Mouse (Mus musculus) kidney, adult 9 months (tissue): ENCODE data around the gene Faf1.

ENCODE experiments used
- DNase-seq: peaks from one replicate; pipeline ENCODE4 v3.0.0; 2022

Gene Faf1

GRCm38 (mm10) chr4:109936557-109936956 lies 260.2 kb downstream of the Faf1 start:
- no peak for DNase-seq

- DNase-seq = no peak
Observed at GRCm38 (mm10) chr4:109939291-109939690, 262.9 kb downstream of the Faf1 start.

GRCm38 (mm10) chr4:109945554-109945953 lies 269.2 kb downstream of the Faf1 start:
- no peak for DNase-seq

DNA sequence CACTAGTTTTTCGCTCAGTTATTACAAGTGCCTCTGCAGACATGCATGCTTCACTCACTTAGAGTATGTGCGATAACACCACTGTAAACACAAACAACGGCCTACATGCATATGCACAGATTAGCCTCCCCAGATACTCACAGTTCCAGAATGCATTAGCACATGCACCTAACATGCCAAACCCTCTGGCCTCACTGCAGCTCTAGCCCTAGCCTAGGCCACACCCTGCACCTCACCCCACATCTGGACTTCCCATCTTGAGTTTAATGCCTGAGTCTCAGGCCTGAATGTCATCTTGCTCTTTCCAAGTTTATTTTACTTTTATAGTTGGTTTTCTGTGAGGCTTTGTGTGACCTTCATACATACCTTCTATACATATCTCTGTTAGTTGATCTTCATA lies 272.9 kb downstream of the Faf1 start:
- DNase-seq = no peak

GRCm38 (mm10) chr4:109953509-109953908 lies 277.1 kb downstream of the Faf1 start:
- DNase-seq = no peak

DNA sequence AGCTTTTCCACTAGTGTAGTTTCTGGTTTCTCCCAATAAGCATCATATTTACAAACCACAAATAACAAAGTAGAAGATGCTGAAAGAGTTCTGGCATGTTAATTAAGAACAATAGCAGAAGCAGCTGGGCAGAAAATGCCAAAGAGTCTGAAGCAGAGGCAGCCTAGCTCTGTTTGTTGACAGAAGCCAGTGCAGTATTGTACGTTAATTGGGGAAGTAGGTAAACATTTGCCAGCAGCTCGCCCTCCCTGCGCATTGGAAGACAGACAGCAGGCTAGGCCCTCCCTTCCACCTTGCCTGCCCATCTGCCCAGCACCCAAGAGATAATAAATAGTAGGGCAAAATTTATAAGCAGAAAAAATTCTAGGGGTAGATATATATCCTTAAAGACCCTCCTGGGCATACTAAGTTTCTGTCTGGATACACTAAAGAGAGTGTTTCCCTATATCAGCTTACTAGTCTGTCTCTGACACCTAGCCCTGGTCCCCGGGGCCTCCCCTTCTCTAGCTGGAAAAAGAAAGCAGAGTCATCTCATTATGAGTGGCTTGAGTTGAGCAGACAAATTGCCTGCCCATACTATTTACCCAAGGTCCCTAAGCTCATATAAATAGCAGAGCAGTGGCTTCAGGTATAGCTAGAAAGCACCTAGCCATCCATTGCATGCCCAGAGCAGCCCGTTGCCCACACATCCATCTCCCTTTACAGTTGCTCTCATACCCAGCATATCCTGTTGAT lies 284.0 kb downstream of the Faf1 start:
- DNase-seq = no peak

GRCm38 (mm10) chr4:109963570-109964279 lies 287.3 kb downstream of the Faf1 start:
- DNase-seq = no peak

DNA sequence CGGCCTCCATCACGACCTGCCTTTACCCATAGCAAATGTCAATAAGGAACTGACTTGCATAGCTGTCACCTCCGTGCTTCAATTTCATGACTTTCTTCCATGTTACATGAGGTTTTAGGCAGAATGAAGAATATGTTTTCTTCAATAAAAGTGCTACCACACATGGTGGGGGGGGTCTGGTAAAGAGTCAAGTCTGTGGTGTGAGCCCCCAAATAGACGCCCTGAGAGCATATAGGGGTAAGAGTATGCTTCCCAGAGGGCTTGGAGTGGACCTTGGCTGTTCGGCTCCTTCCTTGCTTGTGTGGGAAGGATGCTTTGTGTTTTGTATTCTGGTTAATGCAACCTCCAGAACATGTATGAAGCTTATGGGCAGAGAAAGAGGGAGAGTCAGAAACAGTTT lies 293.2 kb downstream of the Faf1 start:
- no peak for DNase-seq

DNA sequence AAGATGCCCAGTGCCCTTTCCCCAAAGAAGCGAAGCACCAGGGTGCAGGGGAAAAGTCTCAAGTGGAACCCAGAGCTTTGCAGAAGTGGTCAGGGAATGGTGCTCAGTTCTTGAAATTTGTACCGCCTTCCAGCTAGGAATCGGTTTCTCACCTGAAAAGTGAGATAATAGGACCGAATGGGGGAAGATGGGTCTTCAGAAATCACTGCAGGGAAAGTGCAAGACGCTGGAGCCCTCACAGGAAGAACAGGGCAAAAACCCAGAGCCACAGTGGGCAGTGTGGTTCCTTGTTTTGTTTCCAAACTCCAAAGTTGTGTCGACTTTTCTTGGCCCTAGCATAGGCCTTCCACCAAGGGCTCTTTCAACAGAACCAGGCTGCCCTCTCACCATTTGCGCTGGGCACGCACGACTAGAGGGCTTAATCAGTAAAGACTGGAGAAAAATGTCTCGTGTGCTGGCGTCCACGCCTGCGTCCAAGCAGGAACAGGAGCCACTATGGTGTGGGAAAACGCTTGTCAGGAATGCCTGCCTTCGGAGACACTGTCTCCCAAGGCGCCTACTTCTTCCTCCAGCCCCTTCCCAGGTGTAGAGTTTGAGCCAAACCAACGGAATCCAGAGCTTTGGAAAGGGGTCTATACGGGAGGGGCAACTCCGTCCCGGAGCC lies 297.7 kb downstream of the Faf1 start:
- DNase-seq = no peak

DNA sequence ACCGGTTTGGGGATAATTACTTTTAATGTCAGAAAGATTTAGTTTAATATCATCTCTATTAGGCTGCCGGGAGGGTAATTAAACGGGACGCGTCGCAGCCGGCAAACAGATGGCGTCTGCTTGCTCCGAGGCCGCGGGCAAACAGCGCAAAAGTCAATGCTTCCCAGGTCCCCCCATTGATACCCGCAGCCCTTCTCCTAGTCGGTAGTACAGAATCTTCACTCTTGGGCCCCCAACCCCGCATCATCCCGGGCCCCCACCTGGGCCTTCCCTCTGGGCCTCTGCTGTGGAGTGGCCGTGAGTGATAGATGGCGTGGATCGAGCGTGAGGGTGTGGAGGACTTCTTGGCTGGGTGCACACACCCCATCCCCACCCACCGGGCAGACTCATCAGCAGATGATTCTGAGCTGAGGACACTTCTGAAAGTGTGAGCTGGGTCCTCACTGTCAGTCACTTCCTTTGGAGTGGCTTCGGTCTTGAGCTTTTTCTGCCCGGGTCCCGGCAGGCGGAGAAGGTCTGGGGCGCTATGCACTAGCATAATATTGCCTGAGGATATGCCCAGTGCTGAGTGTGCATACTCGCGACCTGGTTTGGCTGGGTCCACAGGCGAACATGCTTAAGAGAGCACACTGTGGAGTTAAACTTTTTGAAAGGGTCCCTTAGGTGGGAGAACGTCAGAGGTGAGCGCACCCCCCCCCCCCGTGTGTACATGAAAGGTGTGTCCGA lies 298.4 kb downstream of the Faf1 start:
- no peak for DNase-seq

DNA sequence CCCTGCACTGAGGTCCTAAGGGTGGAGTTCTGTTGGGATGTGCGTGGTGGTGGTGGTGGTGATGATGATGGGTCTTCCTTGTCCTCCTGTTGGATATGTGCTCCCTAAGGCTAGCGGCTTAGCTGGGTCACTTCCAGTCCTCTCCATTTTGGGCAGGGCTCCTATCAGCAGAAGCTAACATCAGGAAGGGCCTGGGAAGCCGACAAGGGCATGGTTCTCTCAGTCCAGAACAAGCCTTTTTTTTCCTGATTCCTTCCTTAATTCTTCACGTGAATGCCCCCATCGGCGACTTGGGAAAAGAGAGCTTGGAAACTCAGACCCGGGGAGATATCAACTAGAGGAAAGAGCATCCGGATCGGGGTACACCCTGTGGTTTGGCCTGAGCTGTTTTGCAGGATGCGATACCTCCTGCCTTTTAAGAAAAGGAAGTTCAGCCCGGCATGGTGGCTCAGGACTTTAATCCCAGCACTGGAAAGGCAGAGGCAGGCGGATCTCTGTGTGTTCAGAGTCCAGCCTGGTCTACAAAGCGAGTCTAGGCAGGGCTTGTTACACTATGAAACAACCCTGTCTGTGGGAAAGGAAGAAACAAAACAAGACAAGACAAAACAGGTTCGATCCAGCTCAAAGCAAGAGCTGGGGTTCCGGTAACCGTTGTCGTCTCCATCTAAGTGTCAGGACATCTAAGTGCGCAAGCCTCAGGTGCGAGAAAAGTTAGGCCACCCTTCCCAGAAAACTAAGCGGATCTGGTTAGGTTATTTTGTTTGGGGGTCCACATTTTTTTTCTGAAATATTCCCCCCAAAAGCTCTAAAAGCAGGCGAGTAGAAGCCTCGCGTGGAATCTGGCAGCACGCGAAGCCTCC lies 299.2 kb downstream of the Faf1 start:
- DNase-seq = no peak

DNA sequence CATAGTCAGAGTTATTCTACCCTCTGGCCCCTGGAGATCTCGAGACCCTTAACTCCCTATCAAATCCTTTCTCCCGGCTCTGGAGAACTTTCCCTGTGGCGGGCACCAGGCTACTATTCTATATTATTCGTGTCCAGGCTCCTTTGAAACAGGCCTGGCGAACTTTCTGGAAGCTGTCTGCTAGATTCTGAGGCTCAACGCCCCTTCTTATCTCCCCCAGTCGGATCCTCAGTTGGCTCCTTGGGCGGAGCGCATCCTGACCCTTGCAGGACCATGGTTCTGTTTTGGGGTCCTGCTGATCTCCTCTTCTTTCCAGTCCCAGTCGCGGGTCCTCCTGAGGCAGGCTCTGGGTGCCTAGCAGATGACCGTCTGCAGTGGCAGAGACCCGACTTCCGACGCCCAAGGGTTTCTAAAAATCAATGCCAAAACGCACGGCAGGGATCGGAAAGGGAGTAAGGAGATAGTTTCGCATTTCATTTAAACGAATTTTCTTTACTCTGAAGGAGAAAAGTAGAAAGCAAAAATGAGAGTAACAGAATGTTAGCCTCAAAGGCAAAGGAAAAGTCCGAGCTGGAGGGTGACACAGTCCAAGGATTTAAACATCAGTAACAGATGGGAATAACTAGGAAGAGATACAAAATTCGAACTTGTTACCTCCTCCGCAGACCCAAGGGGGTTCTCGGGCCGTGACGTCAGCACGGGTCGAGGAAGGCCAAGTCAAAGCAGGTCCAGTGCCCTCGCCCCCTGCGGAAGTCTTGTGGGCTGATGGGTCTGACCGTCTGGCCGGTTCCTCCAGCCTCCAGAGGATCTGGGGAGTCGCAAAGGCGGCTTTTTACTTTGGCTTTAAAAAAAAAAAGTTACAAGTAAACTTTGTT lies 300.1 kb downstream of the Faf1 start:
- DNase-seq = no peak

DNA sequence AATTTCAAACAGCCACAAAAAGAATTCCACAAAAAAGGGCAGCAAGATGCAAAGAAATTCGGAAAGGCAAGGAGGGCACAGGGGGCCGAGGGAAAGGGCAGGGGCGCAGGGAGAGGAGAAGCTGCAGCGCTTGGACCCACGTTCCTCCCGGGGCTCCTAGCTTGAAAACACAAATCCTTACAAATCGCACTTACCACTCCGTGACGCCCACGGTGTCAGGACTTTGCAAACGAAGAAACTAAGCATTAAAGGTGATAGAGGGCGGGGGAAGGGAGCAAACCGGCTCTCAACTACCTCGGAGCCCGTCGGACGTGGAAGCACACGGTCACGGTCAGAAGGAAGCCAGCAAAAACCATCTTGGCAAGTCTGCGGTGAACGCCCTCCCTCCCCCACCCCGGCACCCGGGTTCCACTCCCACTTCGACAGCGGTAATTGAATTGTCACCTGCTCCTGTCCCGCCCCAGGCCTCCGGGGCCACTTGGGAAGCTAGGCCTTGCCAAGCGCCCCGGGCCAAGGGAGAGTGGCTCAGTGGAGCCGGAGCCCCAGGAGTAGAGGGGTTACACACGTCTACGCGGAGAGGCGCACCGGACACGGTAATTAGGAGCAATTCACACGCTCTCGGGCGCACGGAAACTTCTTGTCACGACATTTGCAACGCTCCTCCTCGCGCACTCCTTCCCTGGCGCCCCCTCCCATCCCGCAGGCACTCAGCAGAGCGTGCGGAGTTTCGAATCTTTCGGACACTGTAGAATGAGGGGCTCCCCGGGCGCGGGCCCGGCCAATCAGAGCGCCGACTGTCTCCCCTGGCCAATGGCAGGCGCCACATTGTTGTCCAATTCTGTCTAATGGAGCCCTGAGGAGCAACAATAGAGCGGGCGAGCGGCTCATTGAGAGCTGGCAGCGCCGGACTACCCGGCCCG lies 301.0 kb downstream of the Faf1 start, which contains the start of gene Dmrta2:
Gene Dmrta2 (plus strand): TSS at position 906 of the 920 bp plus-strand sequence.
- no peak for DNase-seq

DNA sequence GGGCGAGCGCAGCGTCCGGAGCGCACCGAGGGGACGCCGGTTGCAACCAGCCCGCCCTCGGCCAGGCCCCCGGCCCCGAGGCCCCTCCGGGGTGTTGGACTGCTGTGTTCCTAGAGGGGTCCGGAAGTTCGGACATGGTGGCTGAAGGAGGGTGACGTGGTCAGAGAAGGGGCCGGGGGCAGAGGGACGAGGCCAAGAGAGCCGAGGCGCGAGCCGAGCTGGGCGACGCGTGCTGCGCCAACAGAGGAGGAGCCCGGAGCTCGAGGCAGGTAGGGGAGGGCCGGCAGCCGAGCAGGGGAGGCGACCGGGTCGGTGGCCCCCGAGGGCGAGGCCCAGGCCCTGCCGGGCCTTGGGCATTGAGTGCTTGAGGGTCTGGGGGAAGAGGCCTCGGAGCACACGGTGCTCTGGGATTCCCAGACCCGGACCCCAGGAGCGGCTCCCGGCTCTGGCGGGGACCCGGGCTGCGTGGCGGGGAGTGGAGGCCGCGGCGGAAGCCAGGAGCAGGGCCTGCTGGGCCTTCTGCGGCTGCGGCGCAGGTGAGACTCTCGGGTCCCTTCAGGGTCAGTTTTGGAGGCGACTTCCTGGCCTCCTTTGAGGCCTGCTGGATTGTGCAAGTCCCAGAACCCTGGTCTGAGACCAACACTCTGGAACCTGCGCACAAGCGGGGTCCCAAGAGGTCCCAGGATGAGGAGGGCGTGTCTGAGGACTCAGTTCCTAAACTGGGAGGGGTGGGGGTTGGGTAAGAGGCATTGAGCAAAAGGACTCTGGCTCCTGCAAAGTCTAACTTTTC lies 301.9 kb downstream of the Faf1 start:
- no peak for DNase-seq

- DNase-seq = no peak
Observed at GRCm38 (mm10) chr4:109978858-109979340, 302.5 kb downstream of the Faf1 start.

GRCm38 (mm10) chr4:109979461-109980320 lies 303.3 kb downstream of the Faf1 start:
- no peak for DNase-seq

DNA sequence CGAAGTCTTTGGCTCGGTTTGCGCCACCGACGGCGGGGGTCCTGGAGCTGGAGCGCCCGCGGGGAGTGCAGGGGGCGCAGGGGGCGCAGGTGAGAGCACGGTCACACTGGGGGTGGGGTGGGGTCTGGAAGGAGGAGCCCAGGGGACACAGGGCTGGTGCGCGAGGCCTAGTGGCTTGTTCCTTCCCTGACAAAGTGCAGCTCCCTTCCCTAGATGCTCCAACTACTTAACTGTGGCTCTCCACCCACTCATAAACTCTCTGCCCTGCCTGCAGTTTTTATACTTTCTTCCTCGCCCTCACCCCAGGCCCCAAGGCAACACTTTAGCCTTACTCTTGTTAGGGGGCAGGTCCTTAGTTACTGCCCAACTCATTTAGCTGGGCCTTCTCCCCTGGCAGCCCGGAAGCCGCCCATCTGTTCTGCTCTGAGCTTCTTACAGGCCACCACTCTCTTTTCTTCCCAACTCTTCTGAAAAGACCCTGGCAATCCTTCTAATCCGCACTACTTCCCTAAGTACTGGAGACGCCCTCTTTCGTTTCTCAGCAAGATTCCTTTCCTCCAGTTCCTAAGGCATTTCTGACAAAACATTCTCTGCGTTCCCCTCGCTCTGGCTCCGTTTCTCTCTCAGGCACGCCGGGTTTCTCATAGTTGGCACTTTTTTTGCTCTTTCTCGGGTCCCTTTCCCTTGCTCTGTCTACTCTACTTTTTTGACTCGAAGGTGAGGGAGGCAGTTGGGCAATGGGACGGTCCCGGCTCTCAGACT lies 304.1 kb downstream of the Faf1 start:
- no peak for DNase-seq
